Mouse (Mus musculus) layer of hippocampus, adult 8-10 months (tissue): Measurements from ENCODE around the gene Ntng1. TPM values are rescaled to one million over a fixed set of nuclear protein-coding genes. Genes with fewer than 3 reads are reported as not detected.

Source experiments
- DNase-seq, 2 experiments: peaks; one replicate each; pipeline ENCODE4 v3.0.0; 2022; ENCODE audit warnings: low spot score in 2 of 2
- total RNA-seq, 4 experiments: library from RNA; stranded (reverse); gene quantifications; 2 replicates each; pipeline ENCODE4 v1.2.4; 2022

Gene Ntng1
- total RNA-seq: 10 to 100 TPM; 37.3 to 48.3 (median 41.2) TPM

DNA sequence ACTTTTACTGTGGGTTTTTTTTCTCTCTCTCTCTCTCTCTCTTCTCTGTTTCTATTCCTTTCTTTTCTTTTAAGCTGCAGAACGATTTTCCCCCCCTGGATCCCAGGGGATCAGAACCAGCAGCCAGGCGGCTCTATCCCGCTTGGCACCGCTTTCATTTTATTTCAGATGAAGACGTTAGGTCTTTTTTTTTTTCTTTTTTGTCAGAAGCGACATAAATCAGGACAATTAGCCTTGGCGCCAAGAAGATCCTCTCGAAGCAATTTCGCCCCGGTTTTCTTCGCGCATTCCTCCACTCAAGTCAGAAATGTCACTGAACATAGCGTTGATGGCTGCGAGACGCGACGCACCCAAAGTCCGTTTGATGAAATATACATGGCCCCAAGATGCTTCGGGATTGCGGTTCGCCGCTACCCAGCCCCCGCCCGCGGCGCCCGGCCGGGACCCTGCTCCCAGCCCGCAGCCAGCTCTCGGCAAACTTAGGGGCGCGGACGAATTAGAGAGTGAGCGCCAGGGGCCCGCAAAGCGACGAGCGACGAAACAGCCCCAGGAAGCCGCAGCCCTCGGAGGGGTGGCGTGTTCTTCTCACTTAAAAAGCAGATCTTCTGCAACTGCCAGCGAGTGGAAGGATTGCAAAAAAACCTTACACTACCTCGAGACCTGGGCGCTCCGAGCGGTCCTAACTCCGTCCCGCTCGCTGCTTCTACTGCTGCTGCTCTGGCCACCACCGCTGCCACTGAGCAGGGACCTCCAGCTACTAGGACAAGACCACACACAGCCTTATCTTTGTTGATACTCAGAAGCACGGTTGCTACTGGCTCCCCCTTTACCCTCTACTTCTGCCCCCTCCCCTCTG, at the start of gene Ntng1:
Ntng1 (minus strand) TSS at position 806 of the 856 bp plus-strand sequence.
- DNase-seq: no peak

- DNase-seq: no peak
These were observed 43.7 kb upstream of the Ntng1 start for GRCm38 (mm10) chr3:110187401-110187948.

GRCm38 (mm10) chr3:110149089-110149488, 5.3 kb upstream of the Ntng1 start:
- DNase-seq: no peak

GRCm38 (mm10) chr3:110144301-110145055, 667 bp upstream of the Ntng1 start:
- DNase-seq: no peak

DNA sequence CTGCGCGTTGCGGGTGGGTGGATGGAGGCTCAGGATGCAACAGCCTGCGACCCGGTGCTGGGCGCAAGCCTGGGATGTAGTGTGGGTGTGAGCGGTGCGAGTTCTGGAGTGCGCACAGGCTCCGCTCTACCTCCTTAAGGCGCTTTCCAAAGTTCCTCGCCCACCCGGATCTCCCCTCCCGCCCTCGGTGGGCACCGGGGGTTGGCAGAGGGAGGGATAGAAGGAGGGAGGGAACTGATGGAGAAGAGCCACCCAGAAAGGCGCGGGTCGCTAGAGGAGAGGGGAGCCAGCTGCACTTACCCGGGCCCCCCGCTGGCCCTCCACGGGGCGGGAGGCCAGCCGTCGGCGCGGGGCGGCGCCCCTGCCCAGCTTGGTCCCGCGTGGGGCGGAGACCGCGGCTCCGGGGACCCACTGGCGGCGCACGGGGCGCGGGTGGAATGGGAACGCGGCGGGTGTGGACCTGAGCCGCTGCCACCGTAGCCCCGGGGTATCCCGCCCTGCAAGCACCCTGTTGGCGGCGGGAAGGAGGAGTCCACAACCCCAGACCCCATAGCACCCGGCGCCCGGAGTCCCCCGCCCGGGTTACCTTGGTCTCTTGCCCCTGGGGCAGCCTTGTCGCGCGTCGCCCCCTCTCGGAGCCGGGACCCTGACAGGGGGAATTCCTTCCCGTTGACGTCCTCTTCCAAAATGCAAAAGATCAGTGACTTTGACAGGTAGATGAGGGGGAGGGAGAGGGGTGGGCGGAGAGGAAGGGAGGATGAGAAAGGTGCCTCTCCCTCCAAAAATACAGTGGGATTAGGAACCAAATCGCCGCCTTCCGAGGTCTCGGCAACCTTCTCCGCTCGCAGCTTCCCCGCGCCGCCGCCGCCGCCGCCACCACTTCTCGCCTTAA, 1.3 kb downstream of the Ntng1 start:
- DNase-seq: no peak

DNA sequence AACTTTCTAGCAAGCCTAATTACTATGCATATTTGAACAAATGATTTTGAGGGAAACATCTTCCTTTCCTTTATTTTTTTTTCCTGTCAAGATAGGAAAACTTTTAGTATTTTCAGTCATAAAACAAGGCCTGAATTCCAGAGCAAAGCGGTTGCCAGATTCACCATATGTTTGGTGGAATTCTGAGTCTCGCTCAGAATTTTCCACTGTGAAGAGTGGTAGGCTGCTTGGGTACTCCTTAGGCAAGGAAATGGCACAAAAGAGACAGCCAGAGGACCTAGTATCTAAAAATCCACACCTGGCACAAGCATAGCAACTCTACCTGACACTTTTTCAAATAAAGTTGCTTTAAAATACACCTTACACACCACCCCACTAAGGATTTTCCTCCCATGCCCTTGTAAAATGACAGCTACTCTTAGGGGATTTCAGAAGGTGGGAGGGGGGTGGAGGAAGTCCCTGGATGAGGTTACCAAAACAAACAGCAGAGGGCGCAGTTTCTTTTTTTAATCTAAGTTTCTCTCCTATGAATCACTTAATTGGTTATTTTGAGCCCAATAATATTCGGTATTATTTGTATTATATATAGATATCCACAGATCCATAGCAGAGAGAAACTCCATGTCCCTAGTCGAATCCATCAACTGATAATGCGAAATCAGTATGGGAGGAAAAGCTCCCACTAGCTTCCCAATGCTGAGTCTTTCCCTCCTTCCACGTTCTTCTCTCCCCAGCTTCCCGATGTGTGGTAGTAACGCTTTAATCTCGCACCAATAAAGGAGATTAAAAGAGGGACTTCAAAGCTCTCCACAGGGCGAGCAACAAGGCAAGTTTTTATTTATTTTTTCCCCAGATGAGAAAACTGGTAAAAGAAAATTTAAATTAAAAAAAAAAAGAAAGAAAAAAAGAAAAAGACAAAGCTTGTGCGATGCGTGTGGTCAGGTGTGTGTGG, 2.2 kb downstream of the Ntng1 start:
- DNase-seq: peak; percentile 45 to 64

DNA sequence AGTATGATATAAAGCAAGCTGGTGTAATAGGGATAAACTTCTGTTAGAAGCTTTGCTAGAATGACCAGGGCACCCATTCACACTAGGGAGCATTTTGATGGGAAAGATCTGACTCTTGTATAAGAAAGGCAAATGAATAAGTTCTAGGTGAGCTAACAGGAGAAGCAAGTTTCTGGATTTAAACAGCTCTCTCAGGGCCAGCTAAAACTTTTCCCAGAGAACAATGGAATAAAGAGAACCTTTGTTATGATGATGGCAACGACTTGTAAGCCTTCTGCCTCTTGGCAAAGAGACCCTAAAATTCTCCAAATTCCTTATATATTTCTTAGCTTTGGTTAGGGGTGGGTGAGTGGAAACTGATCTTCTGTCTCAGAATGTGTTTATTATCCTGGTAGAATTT, 7.7 kb downstream of the Ntng1 start:
- DNase-seq: no peak

DNA sequence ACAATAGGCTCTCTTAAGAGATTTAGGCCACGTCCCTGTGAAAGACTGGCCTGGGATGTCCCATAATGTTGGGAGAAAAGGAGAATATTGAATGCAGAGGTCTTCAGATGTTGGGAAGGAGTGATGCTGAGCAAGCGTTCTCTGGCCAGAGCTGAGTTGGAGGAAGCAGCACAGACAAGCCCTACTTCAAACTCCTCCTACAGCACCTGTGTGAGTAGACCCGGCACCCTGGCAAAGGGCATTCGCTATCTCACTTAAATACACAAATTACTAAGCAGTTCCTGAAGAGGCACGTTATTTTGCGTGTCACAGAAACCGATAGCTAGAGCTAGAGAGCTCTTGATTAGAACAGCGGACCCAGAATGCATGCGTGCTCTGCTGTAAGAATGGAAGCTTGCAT, 10.7 kb downstream of the Ntng1 start:
- no peak for DNase-seq

DNA sequence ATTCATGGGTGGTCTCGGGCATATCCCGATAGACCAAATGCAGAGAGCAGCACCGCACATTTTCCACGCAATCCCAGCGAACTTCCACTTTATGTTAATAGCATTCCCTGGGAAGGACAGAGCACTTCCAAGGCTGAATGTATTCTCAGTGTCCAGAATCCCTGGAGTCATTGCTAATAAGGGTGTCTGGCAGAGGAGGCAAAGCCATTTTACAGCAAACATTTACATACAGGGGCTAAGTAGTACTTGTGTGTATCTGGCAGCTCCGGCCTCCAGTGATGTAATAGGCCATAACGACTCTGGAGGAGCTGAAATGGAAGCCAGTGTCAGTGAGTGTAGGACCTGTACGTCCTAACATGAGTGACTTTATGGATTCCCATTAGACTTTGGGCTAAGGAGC, 11.5 kb downstream of the Ntng1 start:
- DNase-seq: no peak

GRCm38 (mm10) chr3:110131043-110131891, 12.5 kb downstream of the Ntng1 start:
- DNase-seq: no peak

- no peak for DNase-seq
These were observed 14.2 kb downstream of the Ntng1 start for GRCm38 (mm10) chr3:110129607-110130006.

GRCm38 (mm10) chr3:110105982-110106381, 37.8 kb downstream of the Ntng1 start:
- no peak for DNase-seq

DNA sequence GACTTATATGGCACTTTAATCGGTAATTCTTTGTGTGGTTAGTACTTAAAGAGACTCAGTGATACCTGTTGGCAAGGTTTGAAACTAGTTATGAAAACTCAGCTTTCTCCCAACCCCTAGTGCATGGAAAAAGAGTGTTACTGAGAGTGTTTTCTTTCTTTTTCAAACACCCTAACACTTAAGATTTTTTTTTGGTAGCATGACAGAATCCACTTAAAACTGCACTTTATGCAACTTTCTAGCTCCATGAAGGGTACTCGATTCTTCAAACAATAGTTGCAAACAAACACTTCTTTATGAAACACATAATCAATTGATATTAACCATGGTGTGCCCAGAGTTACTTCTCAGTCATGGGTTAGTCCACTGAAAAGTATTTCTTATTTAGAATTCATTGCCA, 49.4 kb downstream of the Ntng1 start:
- DNase-seq: no peak

- DNase-seq: no peak
These were observed 49.8 kb downstream of the Ntng1 start for GRCm38 (mm10) chr3:110094003-110094402.

- DNase-seq: no peak
These were observed 51.3 kb downstream of the Ntng1 start for GRCm38 (mm10) chr3:110092521-110092920.

DNA sequence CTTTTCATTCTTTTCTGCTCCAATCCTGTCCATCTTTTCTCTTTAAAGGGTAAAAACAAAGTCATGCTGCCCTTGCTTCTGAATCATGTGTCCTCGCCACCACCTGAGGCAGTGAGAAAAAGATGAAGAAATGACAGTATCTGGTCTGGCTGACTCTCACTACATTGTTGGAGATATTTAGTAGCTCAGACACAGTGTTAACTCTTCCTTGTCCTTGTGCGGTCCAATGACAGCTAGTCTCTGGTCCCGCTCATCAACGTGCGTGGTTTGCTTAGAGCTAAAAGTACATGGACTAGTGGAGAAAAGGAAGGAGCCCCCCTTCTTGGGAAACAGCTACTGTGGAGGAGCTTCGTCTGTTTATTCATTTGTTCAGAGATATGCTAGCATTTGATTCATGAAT, 56.6 kb downstream of the Ntng1 start:
- no peak for DNase-seq

GRCm38 (mm10) chr3:110085336-110085735, 58.5 kb downstream of the Ntng1 start:
- no peak for DNase-seq

- no peak for DNase-seq
These were observed 79.0 kb downstream of the Ntng1 start for GRCm38 (mm10) chr3:110064709-110065256.

DNA sequence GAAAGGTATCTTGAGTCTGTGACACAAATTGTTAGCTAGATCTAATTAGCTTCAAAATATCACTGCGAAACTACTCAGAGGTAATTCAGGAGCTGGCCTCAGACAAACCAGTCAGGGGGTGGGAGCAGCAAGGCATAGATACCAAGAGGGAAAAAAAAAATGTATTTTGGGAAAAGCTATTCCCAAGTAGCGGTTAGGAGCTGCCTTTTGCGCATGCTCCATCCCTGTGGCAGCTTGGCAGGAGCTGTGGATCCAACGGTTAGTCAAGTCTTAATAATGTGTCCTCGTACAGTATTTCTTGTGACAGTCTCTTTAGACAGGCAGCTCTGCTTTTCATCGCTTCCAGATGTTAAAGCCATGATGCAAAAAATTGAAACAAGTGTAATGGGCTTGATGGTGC, 87.9 kb downstream of the Ntng1 start:
- peak; percentile 11 to 18 for DNase-seq
